Mouse (Mus musculus) erythroblast, embryonic 14.5 days (primary cell): ENCODE measurements around the gene Pde11a.

Source experiments
- GATA1 ChIP-seq: IDR thresholded peaks from 2 replicates; pipeline ENCODE4 v1.6.1; 2012; ENCODE audit warnings: low read length, inconsistent platforms, mixed read lengths
- TAL1 ChIP-seq: IDR thresholded peaks from 3 replicates; pipeline ENCODE4 v1.6.1; 2012; ENCODE audit warnings: low read length, inconsistent platforms, mixed read lengths

DNA sequence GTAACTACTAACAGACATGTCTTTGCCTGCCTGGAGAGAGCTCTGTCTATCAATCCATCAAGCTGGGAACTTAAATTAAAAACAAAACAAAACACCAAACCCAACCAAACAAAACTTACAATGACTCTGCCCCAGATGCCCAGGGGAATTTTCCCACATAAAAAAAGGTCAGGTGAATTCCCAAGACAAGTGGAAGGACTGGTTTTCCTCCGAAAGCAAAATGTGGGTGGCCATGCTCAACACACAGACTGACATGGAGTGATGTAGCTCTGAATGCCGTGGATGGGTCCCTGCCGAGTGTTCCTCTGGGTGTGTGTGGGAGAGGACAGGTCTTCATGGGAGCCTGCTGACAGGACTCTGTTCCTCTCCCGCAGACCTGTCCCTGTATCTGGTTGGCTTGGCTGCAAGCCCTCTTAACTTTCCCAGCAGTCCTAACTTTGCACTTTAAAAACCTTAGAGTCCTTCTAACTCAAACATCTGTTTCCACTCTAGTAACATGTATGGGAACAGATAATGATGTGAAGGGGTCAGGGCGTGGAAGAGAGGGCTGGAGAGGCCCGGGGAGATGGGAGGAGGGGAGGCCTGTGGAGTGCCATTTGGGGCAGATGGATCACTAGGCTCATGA is 346.9 kb downstream of the Pde11a start:
- no peak for TF ChIP-seq TAL1
- TF ChIP-seq GATA1: no peak
